Mouse (Mus musculus) colon, adult 2 months (tissue): ENCODE measurements around the gene Crb2. TPM values are rescaled to one million over a fixed set of nuclear protein-coding genes. Genes with fewer than 3 reads are reported as not detected.

Experiments used
- polyA plus RNA-seq: library from polyadenylated mRNA; depleted of rRNA; stranded (reverse); fragments of >200 nt; gene quantifications from 2 replicates; pipeline ENCODE4 v1.2.3, GENCODE M21; 2012; rRNA removed

Gene Crb2
- 0.94 and 1.5 TPM in 2 replicates for polyA plus RNA-seq

GRCm38 (mm10) chr2:37776016-37776415, at the start of gene Crb2:
Gene Crb2, plus strand, starts transcription at chr2:37776249.

Other genes with a start within 250 kb of the Crb2 start
- 5.4 and 9.0 TPM in 2 replicates for gene Strbp, start 72.4 kb upstream of the Crb2 start, polyA plus RNA-seq